Mouse (Mus musculus): ENCODE measurements around the gene Ankrd34a. TPM values are rescaled to one million over a fixed set of nuclear protein-coding genes. Genes with fewer than 3 reads are reported as not detected.

Gene Ankrd34a
- total RNA-seq, 2 experiments from 2014 or later, result 66.8 to 70.3 TPM

DNA sequence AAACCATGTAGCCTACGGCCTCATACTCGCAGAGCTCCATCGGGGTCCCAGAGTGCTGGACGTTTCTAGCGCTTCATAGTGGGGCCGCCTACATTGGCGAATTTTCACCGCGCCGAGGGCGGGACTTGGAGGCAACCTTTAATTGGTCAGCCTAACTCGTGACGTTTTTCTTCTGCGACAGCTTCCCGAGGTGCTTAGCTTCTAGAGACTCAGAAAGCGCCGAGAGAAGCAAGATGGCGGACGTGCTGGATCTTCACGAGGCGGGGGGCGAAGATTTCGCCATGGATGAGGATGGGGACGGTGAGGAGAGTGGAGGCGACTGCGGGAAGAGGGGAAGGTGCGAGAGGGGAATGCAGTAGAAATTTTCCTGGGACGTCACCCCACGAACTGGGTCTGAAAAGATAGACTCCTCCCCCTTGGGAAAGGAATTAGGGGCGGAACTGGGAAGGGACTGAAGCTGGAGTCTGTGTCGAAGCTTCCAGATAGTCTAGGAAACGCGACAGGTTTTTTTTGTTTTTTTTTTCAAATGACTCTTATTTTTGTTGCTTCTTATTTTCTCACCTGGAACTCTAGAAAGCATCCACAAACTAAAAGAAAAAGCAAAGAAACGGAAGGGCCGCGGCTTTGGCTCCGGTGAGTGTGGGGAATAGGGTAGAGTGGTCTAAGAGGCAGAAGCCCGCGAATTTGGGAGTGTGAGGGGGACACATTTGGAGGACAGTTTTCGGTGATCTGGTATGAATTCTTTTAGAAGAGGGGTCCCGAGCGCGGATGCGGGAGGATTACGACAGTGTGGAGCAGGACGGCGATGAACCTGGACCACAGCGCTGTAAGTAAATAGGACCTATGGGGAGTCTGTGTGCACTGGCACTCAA lies 33.5 kb downstream of the Ankrd34a start, which contains the start of gene Rbm8a:
TSS of gene Rbm8a (plus strand) at position 205 of the 872 bp plus-strand sequence.
- DNase-seq (ENCODE audit: extremely low spot score in 1 of 2, low spot score in 2 of 2), result peak; percentile 95 to 96
- intact Hi-C loops (cut with DNase I), result loop anchor here (2.0 kb wide), 1 partner anchor 27 kb away; no protein-coding TSS in a partner anchor
- Histone ChIP-seq H3K4me3 (peak within 1 kb of the TSS; percentile 66), H3K27ac (peak within 1 kb of the TSS; percentile 89)
- no peak for TF ChIP-seq CTCF (IDR thresholded peaks at IDR 0.05)

- no peak for DNase-seq (ENCODE audit: extremely low spot score in 1 of 2, low spot score in 2 of 2)
- no peak overlapping the region for H3K4me3 ChIP-seq
- H3K27ac ChIP-seq, result no peak overlapping the region
- intact Hi-C loops (cut with DNase I), result no loop called here
- TF ChIP-seq CTCF (IDR thresholded peaks at IDR 0.05), result no peak
Observed at GRCm38 (mm10) chr3:96632058-96632457, 35.6 kb downstream of the Ankrd34a start.

DNA sequence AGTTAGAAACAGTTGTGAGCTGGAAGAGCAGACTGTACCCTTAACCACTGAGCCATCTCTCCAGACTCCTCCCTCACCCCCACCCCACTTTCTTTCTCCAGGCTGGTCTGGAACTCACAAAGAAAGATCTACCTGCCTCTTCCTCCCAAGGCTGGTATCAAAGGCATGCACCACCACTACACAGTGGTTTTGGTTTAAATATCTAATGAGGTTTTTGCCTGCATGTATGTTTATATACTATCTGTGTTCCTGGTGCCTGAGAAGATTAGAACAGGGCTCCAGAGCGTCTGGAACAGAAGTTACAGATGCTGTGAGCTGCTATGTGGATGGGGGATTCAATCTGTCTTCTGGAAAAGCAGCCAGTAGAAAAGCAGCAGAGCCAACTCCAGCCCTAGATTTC lies 37.6 kb downstream of the Ankrd34a start:
- H3K4me3 ChIP-seq, result no peak overlapping the region
- intact Hi-C loops (cut with DNase I), result no loop called here

DNA sequence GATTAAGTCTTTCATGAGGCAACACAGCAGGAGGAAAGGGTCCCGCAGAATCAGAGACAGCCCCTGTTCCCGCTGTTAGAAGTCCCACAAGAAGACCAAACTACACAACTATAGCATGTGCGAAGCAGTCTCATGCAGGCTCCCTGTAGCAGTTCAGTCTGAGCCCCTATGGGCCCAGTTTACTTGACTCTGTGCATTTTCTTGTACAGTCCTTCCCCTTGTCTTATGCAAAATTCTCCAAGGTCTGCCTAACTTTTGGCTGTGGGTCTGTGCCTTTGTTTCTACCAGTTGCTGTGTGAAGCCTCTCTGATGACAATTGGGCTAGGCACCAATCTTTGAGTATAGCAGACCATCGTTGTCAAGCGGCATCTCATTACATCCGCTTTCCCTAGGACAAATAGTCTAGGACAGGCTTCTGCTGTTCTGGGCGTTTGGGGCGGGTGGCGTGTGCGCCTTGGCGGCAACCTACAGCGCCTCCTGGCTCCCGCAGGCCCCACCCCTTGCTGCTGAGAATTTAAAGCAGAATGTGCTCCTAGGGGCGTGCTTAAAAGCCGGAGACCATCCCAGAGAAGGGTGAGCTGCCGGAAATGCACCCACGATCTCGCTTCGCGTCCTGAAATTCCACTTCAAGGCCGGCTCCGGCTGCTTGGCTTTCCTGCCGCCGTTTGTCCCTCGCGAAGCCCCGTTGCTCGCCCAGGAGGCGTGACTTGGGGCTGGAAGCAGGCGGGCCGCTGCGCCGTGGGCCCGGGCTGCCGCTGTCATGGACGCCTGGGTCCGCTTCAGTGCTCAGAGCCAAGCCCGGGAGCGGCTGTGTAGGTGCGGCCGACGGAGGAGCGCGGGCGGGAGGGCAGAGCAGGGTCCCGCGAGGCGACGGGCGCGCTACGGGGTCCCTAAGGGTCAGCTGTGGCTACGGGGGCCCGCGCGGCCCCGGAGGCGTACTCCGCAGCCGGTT lies 38.8 kb downstream of the Ankrd34a start, which contains the start of the genes Pex11b and Gm42957:
TSS of gene Pex11b (plus strand) at position 449 of the 952 bp plus-strand sequence.
TSS of gene Gm42957 (plus strand) at position 547 of the 952 bp plus-strand sequence.
- intact Hi-C loops (cut with DNase I), result no loop called here
- peak within 1 kb of the TSS; percentile 84 for H3K27ac ChIP-seq
- peak within 1 kb of the TSS; percentile 87 for H3K4me3 ChIP-seq
- DNase-seq (ENCODE audit: extremely low spot score in 1 of 2, low spot score in 2 of 2), result peak; percentile 89 to 92
- peak; percentile 36 for TF ChIP-seq CTCF (IDR thresholded peaks at IDR 0.05)

More for the DNA sequence above, 37.6 kb downstream of the Ankrd34a start:
- H3K27ac ChIP-seq, result no peak overlapping the region
- TF ChIP-seq CTCF (IDR thresholded peaks at IDR 0.05), result no peak
- DNase-seq (ENCODE audit: extremely low spot score in 1 of 2, low spot score in 2 of 2), result no peak

DNA sequence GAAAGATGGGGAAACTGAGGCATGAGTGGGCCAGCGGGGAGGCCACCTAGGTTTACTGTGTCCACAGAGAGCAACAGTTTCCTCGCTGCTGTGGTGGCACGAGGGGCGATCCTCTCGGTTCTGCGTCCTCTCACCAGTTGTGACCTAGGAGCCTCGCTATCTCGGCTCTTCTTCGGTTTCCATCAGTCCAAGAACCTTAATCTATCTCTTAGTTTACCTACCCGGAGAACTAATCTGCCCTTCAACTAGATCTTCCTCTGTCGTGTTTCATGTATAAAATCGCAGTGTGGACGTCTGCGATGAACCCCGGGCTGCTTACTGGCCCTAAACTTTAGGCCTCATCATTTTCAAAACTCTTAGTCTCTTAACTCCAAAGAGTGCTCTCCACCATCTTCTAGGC lies 39.5 kb downstream of the Ankrd34a start:
- intact Hi-C loops (cut with DNase I), result loop anchor here (2.0 kb wide), 1 partner anchor 89 kb away; no protein-coding TSS in a partner anchor

GRCm38 (mm10) chr3:96636448-96636847 lies 40.0 kb downstream of the Ankrd34a start:
- intact Hi-C loops (cut with DNase I), result loop anchor here (2.0 kb wide), 1 partner anchor 90 kb away; no protein-coding TSS in a partner anchor
- no peak for DNase-seq (ENCODE audit: extremely low spot score in 1 of 2, low spot score in 2 of 2)
- no peak for TF ChIP-seq CTCF (IDR thresholded peaks at IDR 0.05)
- Histone ChIP-seq H3K4me3 (peak overlapping the region; percentile 87), H3K27ac (no peak overlapping the region)

More for the DNA sequence above, 39.5 kb downstream of the Ankrd34a start:
- Histone ChIP-seq H3K4me3 (peak overlapping the region; percentile 87), H3K27ac (peak overlapping the region; percentile 84)
- TF ChIP-seq CTCF (IDR thresholded peaks at IDR 0.05), result no peak
- DNase-seq (ENCODE audit: extremely low spot score in 1 of 2, low spot score in 2 of 2), result no peak

DNA sequence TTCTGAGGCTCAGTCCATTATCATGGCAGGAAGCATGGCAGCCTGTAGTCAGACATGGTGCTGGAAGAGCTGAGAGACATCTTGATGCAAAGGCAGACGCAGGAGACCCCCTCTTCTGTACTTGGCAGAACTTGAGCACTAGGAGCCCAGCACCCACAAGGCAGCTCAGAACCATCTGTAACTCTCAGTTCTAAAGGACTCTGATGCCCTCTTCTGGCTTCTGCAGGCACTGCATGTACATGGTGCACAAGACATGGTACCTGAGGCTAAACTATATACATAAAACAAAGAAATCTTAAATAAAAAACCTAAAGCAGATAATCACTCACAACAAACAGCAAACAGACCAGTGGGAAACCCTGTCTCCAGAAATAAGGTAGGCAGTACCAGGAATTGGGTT lies 42.8 kb downstream of the Ankrd34a start:
- DNase-seq (ENCODE audit: extremely low spot score in 1 of 2, low spot score in 2 of 2), result peak; percentile 42 to 60
- peak; percentile 72 for TF ChIP-seq CTCF (IDR thresholded peaks at IDR 0.05)
- intact Hi-C loops (cut with DNase I), result loop anchor here (2.0 kb wide), 1 partner anchor 58 kb away; no protein-coding TSS in a partner anchor
- Histone ChIP-seq H3K27ac (no peak overlapping the region), H3K4me3 (no peak overlapping the region)

GRCm38 (mm10) chr3:96645018-96645649 lies 48.7 kb downstream of the Ankrd34a start, which contains the start of gene Itga10:
Itga10 (plus strand) TSS chr3:96645584.
- peak; percentile 70 for TF ChIP-seq CTCF (IDR thresholded peaks at IDR 0.05)
- no peak within 1 kb of the TSS for H3K27ac ChIP-seq
- intact Hi-C loops (cut with DNase I), result loop anchor here (2.0 kb wide), 1 partner anchor 16 kb away; no protein-coding TSS in a partner anchor
- no peak for DNase-seq (ENCODE audit: extremely low spot score in 1 of 2, low spot score in 2 of 2)
- no peak within 1 kb of the TSS for H3K4me3 ChIP-seq

DNA sequence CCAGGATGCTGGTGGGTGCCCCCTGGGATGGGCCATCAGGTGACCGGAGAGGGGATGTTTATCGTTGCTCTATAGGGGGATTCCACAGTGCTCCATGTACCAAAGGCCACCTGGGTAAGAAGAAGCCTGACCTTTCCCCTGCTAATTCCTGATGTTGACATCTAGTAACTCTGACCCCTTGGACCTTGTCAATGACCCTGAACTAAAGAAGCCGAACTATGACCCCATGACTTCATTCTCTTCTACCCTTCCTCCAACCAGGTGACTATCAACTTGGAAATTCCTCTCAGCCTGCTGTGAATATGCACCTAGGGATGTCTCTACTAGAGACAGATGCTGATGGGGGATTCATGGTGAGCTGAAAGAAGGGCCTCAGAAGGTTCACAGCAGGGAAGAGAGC lies 50.9 kb downstream of the Ankrd34a start:
- intact Hi-C loops (cut with DNase I), result no loop called here
- Histone ChIP-seq H3K4me3 (no peak overlapping the region), H3K27ac (no peak overlapping the region)
- no peak for TF ChIP-seq CTCF (IDR thresholded peaks at IDR 0.05)
- DNase-seq (ENCODE audit: extremely low spot score in 1 of 2, low spot score in 2 of 2), result no peak

Other genes starting within 250 kb of the Ankrd34a start
- gene BC107364, start 144.3 kb upstream of the Ankrd34a start, total RNA-seq (2021), result not detected
- gene Hfe2, start 71.5 kb upstream of the Ankrd34a start, total RNA-seq (2021), result 1 to 10 TPM; 1.7 to 1.8 TPM
- gene Txnip, start 38.7 kb upstream of the Ankrd34a start, total RNA-seq (2021), result 10 to 100 TPM; 22.4 to 28.2 TPM
- not detected for gene Gm16253, start 19.7 kb upstream of the Ankrd34a start, total RNA-seq (2021)
- gene Polr3gl, start 2.5 kb upstream of the Ankrd34a start, total RNA-seq (2021), result 10 to 100 TPM; 26.6 to 28.1 TPM
- 10 to 100 TPM; 18.6 to 21.5 TPM for gene Lix1l, start 4.5 kb downstream of the Ankrd34a start, total RNA-seq (2021)
- 10 to 100 TPM; 37.6 to 38.5 TPM for gene Rbm8a, start 33.3 kb downstream of the Ankrd34a start, total RNA-seq (2021)
- gene Pex11b, start 38.7 kb downstream of the Ankrd34a start, total RNA-seq (2021), result 10 to 100 TPM; 53.0 to 56.3 TPM
- under 1 TPM; 0.41 to 0.68 TPM for gene Gm42957, start 38.8 kb downstream of the Ankrd34a start, total RNA-seq (2021)
- 1 to 10 TPM; 2.9 to 3.6 TPM for gene Itga10, start 48.9 kb downstream of the Ankrd34a start, total RNA-seq (2021)
- 1 to 10 TPM; 8.3 to 9.5 TPM for gene Ankrd35, start 73.5 kb downstream of the Ankrd34a start, total RNA-seq (2021)
- 10 to 100 TPM; 23.6 to 30.3 TPM for gene Pias3, start 99.7 kb downstream of the Ankrd34a start, total RNA-seq (2021)
- 10 to 100 TPM in 1 of 2 experiments, 1 to 10 TPM in 1; 8.7 to 10.4 TPM for gene Nudt17, start 111.9 kb downstream of the Ankrd34a start, total RNA-seq (2021)
- 10 to 100 TPM; 22.7 to 25.3 TPM for gene Polr3c, start 131.0 kb downstream of the Ankrd34a start, total RNA-seq (2021)
- gene Rnf115, start 131.0 kb downstream of the Ankrd34a start, total RNA-seq (2021), result 10 to 100 TPM; 58.3 to 61.9 TPM
- gene Pdzk1, start 232.6 kb downstream of the Ankrd34a start, total RNA-seq (2021), result under 1 TPM in 1 of 2 experiments, not detected in 1; 0.14 TPM
- gene Cd160, start 232.7 kb downstream of the Ankrd34a start, total RNA-seq (2021), result not detected